Mouse (Mus musculus) left cerebral cortex, postnatal 36 days (tissue): ENCODE data around the gene Bmper. TPM values are rescaled to one million over a fixed set of nuclear protein-coding genes. Genes with fewer than 3 reads are reported as not detected.

Experiments
- DNase-seq, 2 experiments: peaks; one replicate each; pipeline ENCODE4 v3.0.0; 2021 to 2022; ENCODE audit warnings: low spot score in 2 of 2, mixed read lengths in 1 of 2
- intact Hi-C: fragments of 180-260 bp; cut with DNase I; formaldehyde crosslinking; loops from one replicate; pipeline ENCODE4 v1.15.1; 2025
- total RNA-seq, 2 experiments: library from RNA; stranded (reverse); gene quantifications; 2 replicates each; pipeline ENCODE4 v1.2.3; 2021

The Bmper gene
- total RNA-seq, 2 experiments from 2014 or later = 6.4 to 9.8 TPM

GRCm38 (mm10) chr9:23469886-23470285 is 247.0 kb downstream of the Bmper start:
- DNase-seq = no peak
- intact Hi-C loops = no loop called here

- intact Hi-C loops = no loop called here
- no peak for DNase-seq
These were observed 263.0 kb downstream of the Bmper start for GRCm38 (mm10) chr9:23485851-23486250.

DNA sequence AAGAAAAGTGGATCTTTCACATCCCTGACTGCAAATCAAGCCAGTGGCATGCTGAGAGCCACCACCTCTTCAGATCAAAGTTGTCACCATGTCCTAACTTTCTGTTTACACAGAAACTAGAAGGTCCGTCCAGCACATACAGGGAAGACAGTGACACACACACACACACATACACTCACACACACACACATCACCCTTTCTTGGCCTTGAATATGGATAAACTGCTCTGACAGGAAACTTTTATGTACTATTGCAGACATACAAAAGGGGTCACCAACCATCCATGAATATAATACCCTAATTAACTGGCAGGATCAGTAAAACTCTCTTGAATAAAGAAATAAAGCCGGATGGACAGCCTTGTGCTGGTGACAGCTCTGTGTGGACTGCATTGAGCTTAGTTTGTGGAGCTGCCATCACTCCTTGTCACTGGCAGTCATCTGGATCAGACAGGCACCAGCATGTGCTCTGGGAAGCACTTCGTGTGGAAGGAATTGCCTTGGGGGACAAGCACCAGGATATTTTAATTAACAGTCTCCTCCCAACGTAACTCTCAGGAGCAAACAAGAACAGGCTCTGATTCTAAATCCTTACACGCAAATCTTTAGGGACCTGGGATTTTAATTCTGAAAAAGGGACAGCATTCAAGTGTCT is 264.0 kb downstream of the Bmper start:
- no peak for DNase-seq
- intact Hi-C loops = no loop called here

GRCm38 (mm10) chr9:23488265-23488664 is 265.4 kb downstream of the Bmper start:
- no peak for DNase-seq
- intact Hi-C loops = no loop called here

- peak; percentile 35 to 50 for DNase-seq
- intact Hi-C loops = loop anchor here (5.0 to 10.0 kb wide), 2 partner anchors 229 to 717 kb away; no protein-coding TSS in a partner anchor
These were observed 272.5 kb downstream of the Bmper start for GRCm38 (mm10) chr9:23495400-23495799.

DNA sequence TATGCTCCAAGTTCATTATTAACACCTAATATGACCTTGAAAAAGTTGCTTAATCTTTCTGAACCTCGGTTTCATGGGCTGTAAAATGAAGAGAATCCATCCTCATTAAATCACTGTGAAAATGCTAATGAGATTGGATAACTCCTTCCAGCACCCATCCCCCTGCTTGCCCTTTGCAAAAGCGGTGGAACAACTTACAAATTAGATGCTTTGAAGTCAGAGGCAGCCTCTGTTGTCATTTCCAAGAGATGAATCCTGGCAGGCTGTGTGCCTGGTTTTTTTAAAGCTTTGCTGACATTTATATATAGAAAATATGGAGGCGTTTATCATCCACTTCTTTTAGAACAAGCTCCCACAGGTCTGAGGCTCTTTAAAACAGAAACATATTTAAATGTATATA is 274.8 kb downstream of the Bmper start:
- intact Hi-C loops = loop anchor here (5.0 to 10.0 kb wide), 2 partner anchors 227 to 715 kb away; no protein-coding TSS in a partner anchor
- peak; percentile 60 to 66 for DNase-seq

GRCm38 (mm10) chr9:23533870-23534269 is 311.0 kb downstream of the Bmper start:
- DNase-seq = no peak
- intact Hi-C loops = no loop called here
